Mouse (Mus musculus): Measurements from ENCODE around the gene Stxbp6.

Stxbp6 gene

DNA sequence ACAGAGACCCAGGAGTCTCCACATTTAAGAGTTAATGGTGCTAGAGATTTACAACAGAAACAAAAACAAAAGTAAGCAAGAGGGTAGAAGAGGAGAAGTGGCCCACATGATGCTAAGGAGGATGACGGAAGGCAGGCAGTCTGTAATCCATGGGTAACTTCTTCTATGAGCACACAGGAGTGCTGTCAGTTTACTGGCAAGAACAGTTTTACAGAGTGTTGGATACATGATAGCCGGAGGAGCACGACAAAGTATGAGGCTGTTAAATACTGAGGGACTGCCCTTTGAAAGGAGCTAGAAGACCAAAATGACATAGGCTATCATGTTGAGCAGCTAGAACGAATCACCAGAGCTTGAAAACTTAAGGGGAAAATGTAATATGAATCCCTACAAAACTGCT, 81.7 kb downstream of the Stxbp6 start:
- DNase-seq: no peak

DNA sequence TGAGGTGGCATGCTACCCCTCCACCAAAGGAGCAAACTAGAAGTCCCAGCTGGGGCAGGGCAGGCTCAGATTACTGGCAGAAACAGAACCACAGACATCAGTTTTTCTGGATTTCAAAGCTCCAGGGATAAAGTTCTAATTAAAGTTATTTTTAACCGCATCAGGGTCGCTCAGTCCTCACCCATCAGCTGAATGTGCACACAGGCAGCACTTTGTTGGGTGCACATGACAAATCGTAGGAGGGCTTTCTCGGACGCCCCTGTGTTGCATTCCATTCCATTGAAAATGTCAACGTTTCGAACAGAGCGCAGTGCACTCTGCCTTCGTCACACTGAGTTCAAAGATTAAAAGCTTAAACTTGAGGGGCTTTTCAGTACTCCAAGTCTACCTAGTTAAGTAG, 84.1 kb downstream of the Stxbp6 start:
- no peak for DNase-seq

DNA sequence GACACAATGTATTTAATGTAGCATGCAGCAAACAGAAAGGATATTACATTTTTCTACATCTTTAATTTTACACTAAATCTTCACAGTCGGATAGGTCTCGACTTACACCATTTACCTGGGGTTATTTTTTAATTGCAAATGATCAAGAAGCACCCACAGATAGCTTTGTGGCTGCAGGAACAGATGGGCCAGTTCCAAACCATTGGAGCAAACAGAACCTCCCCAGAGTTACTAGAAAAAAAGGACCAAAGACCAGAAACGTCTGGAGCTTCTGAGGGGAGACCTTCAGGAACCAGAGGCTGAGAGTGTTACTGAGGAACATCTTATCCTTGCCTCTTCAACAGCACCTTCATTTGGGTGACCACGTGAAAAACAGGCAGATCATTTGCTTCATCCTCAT, 85.5 kb downstream of the Stxbp6 start:
- DNase-seq: no peak

DNA sequence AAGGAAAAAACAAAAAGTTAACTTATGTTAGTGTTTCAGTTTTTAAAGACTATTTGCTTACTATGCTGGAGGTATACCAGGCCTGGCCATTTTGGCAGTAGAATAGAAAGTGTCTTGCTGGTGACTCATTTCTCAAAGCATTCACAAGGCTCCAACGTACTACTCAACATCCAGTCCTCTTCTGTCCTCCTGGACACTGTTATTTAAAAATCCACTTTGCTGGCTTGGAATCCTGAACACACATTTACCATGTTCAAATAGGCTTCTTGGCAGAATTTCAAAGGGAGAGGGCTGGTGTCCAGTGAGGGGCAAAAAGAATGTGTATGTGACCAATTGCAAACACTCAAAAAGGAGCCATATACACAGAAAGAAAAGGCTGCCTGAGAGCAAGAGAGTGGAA, 86.7 kb downstream of the Stxbp6 start:
- no peak for DNase-seq

DNA sequence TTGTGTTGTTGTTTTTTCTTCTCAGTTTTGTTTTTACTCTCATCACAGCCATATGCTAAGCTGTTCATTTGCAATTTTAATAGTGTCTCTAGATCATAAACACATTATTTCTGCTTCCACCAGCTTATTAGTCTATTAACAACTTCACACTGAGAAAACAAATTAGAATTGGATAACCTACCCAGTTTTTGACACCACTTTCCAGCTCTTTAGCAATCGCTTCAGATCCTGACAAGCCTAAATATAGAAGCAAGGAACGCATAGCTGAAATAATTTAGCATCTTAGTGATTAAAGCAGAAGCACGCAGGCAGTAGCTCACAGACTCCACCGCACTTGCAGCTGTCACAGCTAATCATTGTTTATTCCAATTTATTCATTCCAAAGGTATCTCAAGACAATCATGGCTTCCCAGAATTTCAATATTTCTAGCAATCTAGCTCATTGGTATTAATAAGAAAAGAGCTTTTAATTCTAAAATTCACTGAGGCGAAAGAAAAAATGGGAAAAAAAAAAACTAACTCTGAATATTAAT, 95.1 kb downstream of the Stxbp6 start:
- no peak for DNase-seq

DNA sequence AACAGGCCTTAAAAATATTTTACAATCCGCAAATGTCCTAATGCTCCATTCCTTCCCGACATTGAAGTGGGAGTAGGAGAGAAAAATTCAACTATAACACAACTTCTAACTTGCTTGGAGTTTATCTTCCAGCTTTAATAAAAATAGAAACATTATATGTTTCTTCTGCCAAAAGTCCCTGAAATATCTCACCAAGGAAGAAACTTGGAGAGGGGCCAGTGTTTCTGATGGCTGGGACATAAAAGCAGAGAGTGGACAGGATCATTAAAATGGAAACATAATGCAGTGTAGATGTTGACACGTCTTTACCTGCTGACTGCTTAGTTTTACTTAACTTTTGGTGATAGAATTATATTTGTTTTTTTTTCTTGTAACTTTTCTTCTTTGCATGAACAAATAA, 99.2 kb downstream of the Stxbp6 start:
- DNase-seq: no peak

DNA sequence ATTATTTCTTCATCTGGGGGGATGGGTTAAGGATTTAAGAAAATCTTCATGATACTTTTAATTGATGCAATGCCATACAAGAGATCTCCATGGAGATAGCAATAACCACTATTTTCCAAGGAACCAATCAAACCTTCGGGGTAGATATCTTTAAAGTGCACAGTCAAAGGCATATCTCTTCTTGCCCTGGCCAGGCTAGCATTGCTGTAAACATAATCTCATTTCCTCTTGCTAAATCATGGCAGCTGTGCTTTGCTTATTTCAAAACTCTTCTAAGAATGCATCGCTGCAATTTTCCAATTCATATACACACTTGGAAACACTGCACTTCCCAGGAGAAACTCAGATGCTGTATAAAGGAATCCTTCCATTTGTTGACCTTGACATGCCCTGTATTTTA, 103.0 kb downstream of the Stxbp6 start:
- no peak for DNase-seq

DNA sequence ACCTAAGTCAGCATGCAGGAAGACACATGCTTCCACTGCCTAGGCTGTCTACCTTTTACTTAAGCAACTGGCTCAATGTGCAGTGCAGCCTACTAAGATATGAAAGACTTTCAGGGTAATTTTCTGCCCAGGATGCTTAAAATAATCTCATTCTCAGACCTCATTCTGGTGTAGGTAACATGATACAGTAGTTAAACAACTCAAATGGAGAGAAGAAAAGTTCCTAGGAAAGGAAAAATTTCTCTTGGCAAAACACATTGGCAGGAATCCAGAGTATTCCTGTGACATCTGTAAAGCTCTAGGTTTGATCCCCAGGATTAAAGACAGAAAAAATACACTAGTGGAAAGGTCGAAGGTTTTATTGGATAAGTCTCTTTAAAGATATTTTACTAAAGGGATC, 107.1 kb downstream of the Stxbp6 start:
- DNase-seq: no peak

DNA sequence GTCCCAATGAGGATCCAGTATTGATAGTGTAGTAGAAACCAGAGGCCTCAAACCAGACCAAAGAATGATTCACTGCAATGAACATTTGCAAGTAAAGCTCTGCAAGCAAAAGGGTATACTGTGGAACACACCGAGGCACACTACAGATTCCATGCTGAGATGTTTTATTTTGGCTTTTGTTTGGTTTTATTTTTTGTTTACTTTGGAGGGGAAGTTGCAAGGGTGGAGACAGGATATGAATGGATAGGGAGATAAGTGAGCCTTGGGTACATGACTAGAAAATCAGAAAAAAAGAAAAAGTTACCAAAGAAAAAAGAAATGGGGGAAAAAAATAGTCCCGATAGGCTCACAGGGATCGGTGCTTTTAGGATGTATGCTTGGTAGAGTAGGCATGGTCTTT, 117.0 kb downstream of the Stxbp6 start:
- no peak for DNase-seq

DNA sequence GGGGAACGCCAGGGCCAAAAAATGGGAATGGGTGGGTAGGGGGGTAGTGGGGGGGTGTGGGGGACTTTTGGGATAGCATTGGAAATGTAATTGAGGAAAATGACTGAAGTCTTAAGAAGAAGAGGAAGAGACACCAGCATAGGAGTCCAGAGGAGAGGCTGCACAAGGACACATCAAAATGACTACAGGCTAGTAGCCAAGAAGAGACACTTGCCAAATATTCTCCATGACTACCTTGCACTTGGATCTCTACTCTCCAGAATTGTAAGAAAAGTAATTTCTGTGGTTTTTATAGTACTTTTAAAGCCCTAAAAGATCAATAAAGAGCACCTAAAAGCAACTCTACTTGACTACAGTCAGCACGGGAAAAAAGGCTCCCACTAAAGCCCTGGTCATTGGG, 121.4 kb downstream of the Stxbp6 start:
- no peak for DNase-seq

DNA sequence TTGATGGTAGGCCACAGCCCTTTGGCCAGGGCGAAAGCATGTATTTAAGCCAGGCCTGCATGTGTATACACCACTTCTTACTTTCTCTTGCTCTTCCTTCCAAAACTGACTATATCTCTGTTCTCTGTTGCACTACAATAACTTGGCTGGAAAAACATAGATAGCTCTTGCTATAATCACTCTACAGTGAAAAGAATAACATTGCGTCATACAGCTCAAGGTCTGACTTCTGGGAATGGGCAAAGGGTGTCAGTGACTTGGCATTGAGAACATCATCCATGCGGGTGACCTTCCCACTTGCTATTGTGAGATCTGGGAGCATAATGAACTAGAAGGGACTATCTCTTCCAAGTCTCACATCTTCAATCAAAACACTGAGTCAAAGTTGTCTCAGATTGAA, 122.4 kb downstream of the Stxbp6 start:
- DNase-seq: no peak

DNA sequence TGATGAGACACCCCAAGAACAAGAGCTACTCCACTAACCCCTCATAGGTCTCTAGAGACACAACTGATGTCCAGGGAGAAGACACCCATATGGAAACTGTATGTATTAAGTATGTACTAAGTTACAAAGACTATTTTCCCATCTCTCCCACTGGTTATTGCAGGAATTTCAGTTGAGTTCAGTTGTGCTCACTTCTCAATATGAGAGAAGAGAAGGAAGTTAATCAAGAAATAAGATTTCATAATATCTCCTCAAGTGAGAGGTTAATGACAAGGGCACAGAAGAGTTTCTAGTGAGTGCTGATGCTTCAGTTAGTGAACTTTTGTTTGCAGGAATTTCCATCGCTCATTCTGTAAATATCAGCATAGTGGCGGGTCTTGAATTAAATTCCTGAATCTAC, 124.0 kb downstream of the Stxbp6 start:
- no peak for DNase-seq

DNA sequence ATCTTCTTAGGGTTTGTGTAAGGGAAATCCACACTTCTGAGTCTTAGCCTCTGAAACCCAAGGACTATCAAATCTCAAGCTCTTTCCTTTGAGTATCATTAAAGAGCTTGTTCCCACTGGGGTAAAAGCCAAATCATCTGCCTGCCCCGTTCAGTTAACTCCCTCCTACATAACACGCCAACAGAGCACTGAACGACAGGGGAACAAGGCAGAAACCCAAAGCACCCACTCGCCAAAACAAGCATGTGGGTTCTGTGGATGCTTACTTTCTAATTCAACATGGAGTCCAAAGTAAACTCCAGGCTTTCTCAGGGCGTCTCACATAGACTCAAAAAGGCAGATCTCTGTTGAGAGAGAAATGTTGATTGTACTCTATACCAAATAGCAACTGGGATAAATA, 126.7 kb downstream of the Stxbp6 start:
- no peak for DNase-seq

DNA sequence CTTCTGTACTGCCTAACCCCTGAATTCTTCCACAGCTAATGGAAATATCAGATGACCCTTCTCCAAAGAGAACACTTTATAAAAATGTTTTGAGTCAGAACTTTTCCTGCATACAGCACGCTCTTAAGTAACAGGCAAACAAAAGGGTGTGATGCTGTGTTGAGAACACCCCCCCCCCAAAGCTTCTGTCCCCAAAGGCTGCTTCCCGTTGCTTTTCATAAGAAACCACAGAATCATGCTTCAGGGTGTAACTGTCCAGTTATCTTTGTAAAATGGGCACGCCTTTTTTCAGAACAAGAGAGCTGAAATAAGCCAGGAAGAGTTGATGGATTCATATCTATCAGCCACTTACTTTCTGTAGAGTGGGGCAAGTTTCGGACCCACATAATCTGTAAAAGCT, 134.2 kb downstream of the Stxbp6 start:
- DNase-seq: no peak

DNA sequence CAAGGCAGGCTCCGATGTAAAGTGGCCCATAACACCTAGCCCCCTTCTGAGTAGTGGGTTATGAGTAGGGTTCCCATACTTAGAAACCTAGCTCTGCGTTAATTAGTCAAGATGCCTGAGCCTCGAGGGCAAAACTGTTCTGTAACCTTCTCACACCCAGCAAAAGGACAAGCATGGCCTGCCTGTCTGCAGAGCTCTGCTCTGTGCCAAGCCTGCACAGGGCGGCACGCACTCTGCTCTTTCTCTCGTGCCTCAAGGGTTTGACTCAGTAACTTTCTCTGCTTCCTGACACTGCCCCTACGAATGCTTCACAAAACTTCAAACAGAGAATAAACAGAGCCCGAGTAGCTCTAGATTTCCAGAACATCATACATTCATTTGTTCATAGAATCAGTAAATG, 135.4 kb downstream of the Stxbp6 start:
- no peak for DNase-seq

DNA sequence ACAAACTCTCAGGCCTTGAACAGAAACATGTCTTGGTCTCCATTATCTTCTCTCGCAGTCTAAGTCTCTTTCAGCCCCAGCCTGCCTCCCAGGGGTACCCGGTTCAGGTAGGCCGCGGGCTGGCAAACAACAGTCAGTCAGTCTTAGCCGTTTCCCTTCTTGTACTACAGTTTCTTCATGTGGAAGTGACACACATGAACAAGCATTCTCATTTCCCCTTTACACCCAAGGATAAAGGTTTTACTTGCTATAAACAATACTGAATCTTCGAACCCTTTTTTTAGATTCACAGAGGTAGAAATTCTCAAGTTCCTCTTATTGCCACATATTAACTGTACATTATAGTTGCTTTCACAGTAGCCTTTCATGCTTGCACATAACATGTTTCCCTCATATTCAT, 141.6 kb downstream of the Stxbp6 start:
- no peak for DNase-seq

DNA sequence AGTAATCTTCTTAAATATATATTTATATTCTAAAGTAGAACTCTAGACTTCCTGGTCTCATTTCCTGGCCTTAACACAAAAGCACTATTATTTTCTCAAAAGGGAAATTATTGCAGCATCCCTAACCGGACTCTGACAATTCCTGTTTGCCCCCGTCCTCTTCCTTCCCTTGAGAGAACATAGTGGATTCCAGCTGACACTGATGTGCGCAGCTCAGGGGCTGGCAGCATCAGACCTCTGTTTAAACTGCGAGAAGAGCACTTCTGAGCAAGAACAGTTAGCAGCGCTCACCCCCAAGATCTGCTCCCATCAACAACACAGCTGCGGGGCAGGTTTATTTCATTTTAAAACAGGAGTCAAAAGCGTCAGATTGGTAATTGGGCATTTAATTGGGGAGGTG, 142.8 kb downstream of the Stxbp6 start:
- no peak for DNase-seq

DNA sequence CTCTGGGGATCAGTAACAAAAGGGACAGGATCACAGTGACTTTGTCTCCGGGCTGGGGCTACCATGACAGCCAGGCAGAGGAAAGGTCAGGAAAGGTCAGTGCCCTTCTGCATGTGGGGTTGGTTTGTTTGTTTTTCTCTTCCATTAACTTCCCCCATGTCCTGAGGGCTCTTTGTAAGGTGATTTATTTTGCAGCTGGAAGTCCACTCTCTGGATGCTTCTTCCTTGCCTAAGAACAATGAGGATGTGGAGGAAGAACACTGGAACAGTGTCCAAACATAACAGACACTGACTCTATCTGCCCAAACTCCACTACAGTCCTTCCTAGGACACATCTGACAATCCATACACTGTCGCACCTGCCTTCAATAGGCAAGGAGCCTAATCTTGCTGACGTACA, 146.1 kb downstream of the Stxbp6 start:
- DNase-seq: no peak

DNA sequence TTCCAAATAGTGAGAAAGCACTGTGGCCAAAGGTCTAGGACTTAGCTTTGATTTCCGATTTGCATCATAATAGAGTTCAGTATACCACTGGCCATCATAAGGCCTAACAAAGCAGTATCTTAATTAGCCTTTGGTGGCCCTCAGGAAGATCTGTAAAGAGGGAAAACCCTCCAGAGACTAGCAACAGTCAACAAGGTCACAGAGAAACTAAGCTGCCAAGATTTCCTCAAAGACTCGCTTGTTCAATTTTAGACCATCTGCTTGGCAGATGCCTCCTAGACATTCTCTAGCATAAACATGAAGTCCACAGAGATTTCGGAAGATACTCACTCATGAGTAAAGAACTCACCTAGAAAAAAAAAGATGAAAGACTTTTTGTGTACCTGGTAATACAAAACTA, 148.6 kb downstream of the Stxbp6 start:
- no peak for DNase-seq

DNA sequence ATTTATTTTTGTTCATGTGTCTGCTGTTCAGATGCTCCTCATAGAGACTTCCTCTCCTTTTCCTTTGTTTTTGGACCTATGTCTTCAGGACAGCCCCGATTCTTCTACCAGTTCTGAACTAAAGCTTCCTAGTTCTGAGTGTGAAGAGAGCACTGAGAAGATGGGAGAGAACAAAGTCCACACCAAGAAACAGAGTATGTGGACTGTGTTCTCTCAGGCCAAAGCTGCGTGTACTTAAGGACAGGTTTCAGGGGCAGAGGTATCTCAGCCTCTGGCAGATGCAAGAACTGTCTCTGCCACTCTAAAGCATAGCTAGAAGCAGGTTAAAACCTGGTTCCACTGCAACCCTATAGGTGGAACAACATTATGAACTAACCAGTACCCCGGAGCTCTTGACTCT, 151.2 kb downstream of the Stxbp6 start:
- DNase-seq: no peak

DNA sequence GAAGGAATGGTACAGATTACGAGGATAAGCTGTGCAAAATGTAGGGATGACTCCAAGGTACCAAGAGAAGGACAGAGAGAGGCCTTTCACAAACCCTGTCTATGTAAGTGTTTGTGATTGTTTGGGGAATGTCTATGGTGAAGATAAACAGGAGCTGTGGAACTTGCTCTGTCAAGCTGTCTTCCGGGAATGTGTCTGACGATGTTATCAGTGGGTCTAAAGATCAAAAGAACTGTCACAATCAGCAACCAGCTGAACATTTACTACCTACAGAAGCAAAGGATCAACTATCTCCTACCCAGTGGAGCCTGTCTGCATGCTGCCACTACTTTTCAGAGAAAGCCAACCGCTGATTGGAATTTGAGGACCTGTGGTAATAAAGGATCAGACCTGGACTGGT, 152.3 kb downstream of the Stxbp6 start:
- no peak for DNase-seq

DNA sequence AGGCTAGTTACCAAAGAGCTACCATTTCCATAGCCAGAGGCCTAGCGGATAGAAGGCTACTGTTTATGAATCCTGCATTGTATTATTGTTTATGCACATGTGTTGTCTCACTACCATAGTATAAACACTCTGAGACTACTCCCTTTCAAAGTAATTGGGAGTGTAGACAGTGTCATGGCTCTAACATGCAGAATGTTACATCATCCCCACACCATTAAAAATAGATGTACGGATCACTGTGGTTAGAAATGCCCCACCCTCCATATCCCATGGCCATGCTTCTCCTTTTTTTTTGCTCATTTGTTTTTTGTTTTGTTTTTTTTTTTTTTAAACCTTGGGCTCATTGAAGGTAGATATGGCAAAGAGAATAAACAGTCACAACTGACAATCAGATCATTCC, 154.9 kb downstream of the Stxbp6 start:
- no peak for DNase-seq

DNA sequence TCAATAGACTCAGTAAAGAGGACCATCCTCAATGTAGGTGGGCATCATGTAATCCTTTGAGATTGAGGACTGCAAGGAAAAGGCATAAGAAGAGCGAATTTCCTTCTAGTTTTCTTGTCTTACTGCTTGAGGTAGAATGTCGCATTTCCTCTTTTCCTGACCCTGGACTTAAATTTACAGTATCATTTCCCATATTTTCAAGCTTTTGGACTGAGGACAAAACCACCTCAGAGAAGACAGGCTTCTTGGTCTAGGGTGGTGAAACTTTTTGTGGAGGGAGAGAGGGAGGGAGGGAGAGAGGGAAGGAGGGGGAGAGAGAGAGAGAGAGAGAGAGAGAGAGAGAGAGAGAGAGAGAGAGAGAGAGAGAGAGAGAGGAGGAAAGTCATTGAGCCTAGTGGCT, 155.6 kb downstream of the Stxbp6 start:
- no peak for DNase-seq

DNA sequence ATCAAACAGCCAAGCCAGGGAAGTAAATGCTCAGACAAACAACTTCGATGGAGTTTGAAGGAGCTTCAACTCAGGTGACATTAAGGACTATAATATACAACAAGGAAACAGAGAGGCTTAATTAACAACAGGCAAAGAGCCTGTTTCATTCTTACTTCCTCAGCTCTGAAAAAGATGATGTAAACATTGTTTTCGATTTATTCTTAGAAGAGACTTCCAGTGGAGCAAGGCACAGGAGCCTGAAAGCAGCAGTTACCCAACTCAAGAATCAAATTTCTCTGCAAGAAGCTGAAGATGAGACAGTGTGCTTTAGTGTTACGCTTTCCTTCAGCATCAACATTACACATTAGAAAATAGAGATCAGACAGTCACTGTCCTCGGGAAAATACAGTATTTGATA, 160.7 kb downstream of the Stxbp6 start:
- no peak for DNase-seq

DNA sequence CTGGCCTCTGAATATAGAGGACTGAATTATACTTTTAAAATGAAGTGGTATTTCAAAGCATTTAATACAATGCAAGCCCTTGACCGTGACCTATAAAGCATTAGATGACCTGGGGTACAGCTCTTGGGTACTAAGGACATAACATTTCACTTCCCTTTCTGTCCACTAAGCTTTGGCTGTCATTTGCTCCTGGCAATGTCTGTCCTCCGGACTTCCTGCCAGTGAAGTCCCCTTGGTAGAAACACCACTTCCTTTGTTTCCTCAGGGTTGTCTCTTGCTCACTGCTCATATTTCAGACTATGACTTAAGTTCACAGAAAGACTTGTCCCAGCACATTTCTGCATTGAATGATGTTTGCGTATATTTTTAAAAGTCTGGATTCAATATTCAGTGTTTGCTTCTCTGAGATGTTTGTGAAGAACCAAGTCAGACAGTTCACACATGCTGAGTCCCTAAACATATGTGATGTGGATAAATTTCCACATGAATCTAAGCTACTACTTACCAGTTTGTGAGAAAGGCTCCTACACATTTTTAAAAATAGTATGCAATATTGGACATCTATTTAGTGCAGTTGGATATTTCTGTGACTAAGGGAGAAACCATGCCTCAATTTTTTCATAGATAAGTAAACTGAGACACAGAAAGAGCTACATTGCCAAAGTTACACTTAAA, 166.3 kb downstream of the Stxbp6 start:
- no peak for DNase-seq

DNA sequence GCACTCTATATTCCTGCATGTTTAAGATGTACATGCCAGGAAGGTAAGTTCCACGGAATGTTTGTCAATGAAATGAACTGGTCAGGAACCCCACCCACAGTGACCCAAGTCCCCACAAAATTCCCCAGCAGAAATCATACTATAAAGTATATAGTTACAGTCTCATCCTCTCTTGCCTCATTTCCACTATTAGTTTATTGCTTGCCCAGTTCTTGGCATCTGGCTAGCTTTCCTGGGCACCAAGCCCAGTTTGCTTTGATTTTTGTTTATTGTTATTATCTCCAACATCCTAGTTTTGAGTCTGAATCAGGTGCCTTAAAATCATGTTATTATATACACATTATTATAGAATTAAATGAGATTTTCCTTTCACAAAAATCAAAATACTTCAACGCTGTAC, 168.5 kb downstream of the Stxbp6 start:
- no peak for DNase-seq

All from kidney, adult 18-20 months (tissue).